Mouse (Mus musculus) hindbrain, embryonic 13.5 days (tissue): Measurements from ENCODE around the gene F2rl3. TPM values are rescaled to one million over a fixed set of nuclear protein-coding genes. Genes with fewer than 3 reads are reported as not detected.

ENCODE experiments used
- ATAC-seq: fragments of 200-750 bp; cut with Nextera tagmentation; 2 replicates; pipeline ENCODE4 v1.8.0; 2017; ENCODE audit warnings: moderate TSS enrichment; ENCODE audit not compliant: low FRiP score
- H3K27ac ChIP-seq: fragments of 300-500 bp; sonication (generic); 2 replicates; pipeline ENCODE4 v1.5.1; 2015; ENCODE audit warnings: inconsistent platforms, mild to moderate bottlenecking, moderate library complexity
- H3K27me3 ChIP-seq: fragments of 300-500 bp; sonication (generic); 2 replicates; pipeline ENCODE4 v1.6.1; 2015; ENCODE audit warnings: mild to moderate bottlenecking, inconsistent platforms
- H3K36me3 ChIP-seq: fragments of 300-500 bp; sonication (generic); 2 replicates; pipeline ENCODE4 v1.6.1; 2015; ENCODE audit warnings: mild to moderate bottlenecking, inconsistent platforms
- H3K4me1 ChIP-seq: fragments of 300-500 bp; sonication (generic); replicated peaks from 2 replicates; pipeline ENCODE4 v1.6.1; 2015; ENCODE audit warnings: inconsistent platforms
- H3K4me2 ChIP-seq: fragments of 300-500 bp; sonication (generic); 2 replicates; pipeline ENCODE4 v1.6.1; 2015; ENCODE audit warnings: inconsistent platforms, mild to moderate bottlenecking, moderate library complexity
- H3K4me3 ChIP-seq: fragments of 300-500 bp; sonication (generic); 2 replicates; pipeline ENCODE4 v1.5.1; 2015; ENCODE audit warnings: mild to moderate bottlenecking, inconsistent platforms
- H3K9ac ChIP-seq: fragments of 300-500 bp; sonication (generic); 2 replicates; pipeline ENCODE4 v1.6.1; 2015; ENCODE audit warnings: mild to moderate bottlenecking, inconsistent platforms
- H3K9me3 ChIP-seq: fragments of 300-500 bp; sonication (generic); 2 replicates; pipeline ENCODE4 v1.6.1; 2016; ENCODE audit warnings: inconsistent platforms
- WGBS: fragments of 180-500 bp; shearing (Covaris S2); methylation state at CpG from one replicate; pipeline ENCODE4 v1.1.7; 2015; 5-methylcytosine and 5-hydroxymethylcytosine counted together
- polyA plus RNA-seq: library from polyadenylated mRNA; unstranded; fragments of >200 nt; fragmentation: Nextera tagmentation; extraction: Ambion mirVana; gene quantifications from 2 replicates; pipeline ENCODE4 v1.2.1, GENCODE M21; 2015

The F2rl3 gene
- 0.40 and 0.56 TPM in 2 replicates for polyA plus RNA-seq

GRCm38 (mm10) chr8:72761322-72762051 is at the start of gene F2rl3:
Gene F2rl3, plus strand, starts transcription at chr8:72761880.
- Histone ChIP-seq H3K4me1 (no peaks in the 10 kb centered on the region), H3K4me2 (no peak within 1 kb of the TSS), H3K9ac (no peak within 1 kb of the TSS), H3K27me3 (no peaks in the 10 kb centered on the region), H3K9me3 (no peaks in the 10 kb centered on the region), H3K36me3 (peaks cover 37% of the 10 kb centered on the region), H3K4me3 (no peak within 1 kb of the TSS), H3K27ac (0 out of 2 replicates have a peak within 1 kb of the TSS, but pooled peaks have one; percentile 18)
- ATAC-seq = no peak
- 85% methylated on average over 7 of the region's 7 CpGs for WGBS

GRCm38 (mm10) chr8:72712569-72712968 is 49.1 kb upstream of the F2rl3 start:
- Histone ChIP-seq H3K27ac (no peak overlapping the region), H3K9me3 (no peaks in the 10 kb centered on the region), H3K4me3 (no peak overlapping the region), H3K4me1 (no peaks in the 10 kb centered on the region), H3K4me2 (no peak overlapping the region), H3K27me3 (no peaks in the 10 kb centered on the region), H3K9ac (no peak overlapping the region), H3K36me3 (no peaks in the 10 kb centered on the region)
- WGBS = 36% methylated on average over 6 of the region's 6 CpGs
- no peak for ATAC-seq

- 90% methylated on average over 5 of the region's 5 CpGs for WGBS
Observed at GRCm38 (mm10) chr8:72716594-72716993, 45.1 kb upstream of the F2rl3 start.

GRCm38 (mm10) chr8:72720541-72720940 is 41.1 kb upstream of the F2rl3 start:
- no peak overlapping the region for H3K4me2 ChIP-seq
- peaks cover 9% of the 10 kb centered on the region for H3K36me3 ChIP-seq
- no peaks in the 10 kb centered on the region for H3K9me3 ChIP-seq
- ATAC-seq = no peak
- H3K9ac ChIP-seq = no peak overlapping the region
- no peak overlapping the region for H3K27ac ChIP-seq
- H3K4me1 ChIP-seq = peaks cover 11% of the 10 kb centered on the region
- 37% methylated on average over 1 of the region's 1 CpGs for WGBS
- no peaks in the 10 kb centered on the region for H3K27me3 ChIP-seq
- no peak overlapping the region for H3K4me3 ChIP-seq

More at GRCm38 (mm10) chr8:72716594-72716993, 45.1 kb upstream of the F2rl3 start:
- no peaks in the 10 kb centered on the region for H3K36me3 ChIP-seq
- no peaks in the 10 kb centered on the region for H3K27me3 ChIP-seq
- H3K4me3 ChIP-seq = no peak overlapping the region
- H3K9me3 ChIP-seq = no peaks in the 10 kb centered on the region
- H3K4me2 ChIP-seq = no peak overlapping the region
- no peaks in the 10 kb centered on the region for H3K4me1 ChIP-seq
- no peak for ATAC-seq
- no peak overlapping the region for H3K9ac ChIP-seq
- H3K27ac ChIP-seq = no peak overlapping the region

GRCm38 (mm10) chr8:72722769-72723650 is 38.7 kb upstream of the F2rl3 start, which contains the start of gene Sin3b:
Gene Sin3b, plus strand, starts transcription at chr8:72723285.
- WGBS = 14% methylated on average over 56 of the region's 56 CpGs

GRCm38 (mm10) chr8:72723651-72724001 is 38.1 kb upstream of the F2rl3 start:
- Histone ChIP-seq H3K4me3 (peak overlapping the region; percentile 97), H3K36me3 (peaks cover 40% of the 10 kb centered on the region), H3K4me2 (peak overlapping the region; percentile 85), H3K27ac (no peak overlapping the region), H3K9ac (peak overlapping the region; percentile 95), H3K4me1 (peaks cover 24% of the 10 kb centered on the region), H3K27me3 (no peaks in the 10 kb centered on the region), H3K9me3 (no peaks in the 10 kb centered on the region)
- ATAC-seq = peak; percentile 53
- 1% methylated on average over 30 of the region's 30 CpGs for WGBS

More at GRCm38 (mm10) chr8:72722769-72723650, 38.7 kb upstream of the F2rl3 start, which contains the start of gene Sin3b:
- Histone ChIP-seq H3K36me3 (peaks cover 34% of the 10 kb centered on the region), H3K4me1 (peaks cover 18% of the 10 kb centered on the region), H3K27ac (peak within 1 kb of the TSS; percentile 67), H3K27me3 (no peaks in the 10 kb centered on the region), H3K9me3 (no peaks in the 10 kb centered on the region), H3K4me2 (peak within 1 kb of the TSS; percentile 85), H3K9ac (peak within 1 kb of the TSS; percentile 95), H3K4me3 (peak within 1 kb of the TSS; percentile 97)
- ATAC-seq = peak; percentile 99

GRCm38 (mm10) chr8:72728636-72729035 is 33.0 kb upstream of the F2rl3 start:
- H3K4me3 ChIP-seq = no peak overlapping the region
- H3K27me3 ChIP-seq = no peaks in the 10 kb centered on the region
- H3K36me3 ChIP-seq = peaks cover 88% of the 10 kb centered on the region
- H3K27ac ChIP-seq = no peak overlapping the region
- no peak overlapping the region for H3K4me2 ChIP-seq
- 80% methylated on average over 1 of the region's 1 CpGs for WGBS
- ATAC-seq = no peak
- no peaks in the 10 kb centered on the region for H3K9me3 ChIP-seq
- H3K9ac ChIP-seq = no peak overlapping the region
- H3K4me1 ChIP-seq = peaks cover 31% of the 10 kb centered on the region

GRCm38 (mm10) chr8:72735001-72735400 is 26.7 kb upstream of the F2rl3 start:
- no peaks in the 10 kb centered on the region for H3K27me3 ChIP-seq
- no peaks in the 10 kb centered on the region for H3K4me1 ChIP-seq
- peaks cover 99% of the 10 kb centered on the region for H3K36me3 ChIP-seq
- no peak overlapping the region for H3K27ac ChIP-seq
- no peak overlapping the region for H3K4me2 ChIP-seq
- WGBS = 88% methylated on average over 5 of the region's 5 CpGs
- no peak for ATAC-seq
- H3K4me3 ChIP-seq = no peak overlapping the region
- H3K9ac ChIP-seq = no peak overlapping the region
- no peaks in the 10 kb centered on the region for H3K9me3 ChIP-seq

- Histone ChIP-seq H3K27ac (no peak overlapping the region), H3K4me2 (no peak overlapping the region), H3K27me3 (no peaks in the 10 kb centered on the region), H3K9me3 (no peaks in the 10 kb centered on the region), H3K4me1 (no peaks in the 10 kb centered on the region), H3K36me3 (peaks cover 97% of the 10 kb centered on the region), H3K4me3 (no peak overlapping the region), H3K9ac (no peak overlapping the region)
- no peak for ATAC-seq
Observed at GRCm38 (mm10) chr8:72736868-72737267, 24.8 kb upstream of the F2rl3 start.

- H3K4me3 ChIP-seq = no peak overlapping the region
- no peak overlapping the region for H3K27ac ChIP-seq
- H3K36me3 ChIP-seq = peaks cover 100% of the 10 kb centered on the region
- 49% methylated on average over 5 of the region's 5 CpGs for WGBS
- no peak overlapping the region for H3K9ac ChIP-seq
- no peak overlapping the region for H3K4me2 ChIP-seq
- no peaks in the 10 kb centered on the region for H3K9me3 ChIP-seq
- no peaks in the 10 kb centered on the region for H3K27me3 ChIP-seq
- no peaks in the 10 kb centered on the region for H3K4me1 ChIP-seq
- ATAC-seq = peak; percentile 44; the same call in 1 of the 2 replicates
Observed at GRCm38 (mm10) chr8:72746061-72746460, 15.6 kb upstream of the F2rl3 start.

- Histone ChIP-seq H3K36me3 (peaks cover 98% of the 10 kb centered on the region), H3K4me1 (no peaks in the 10 kb centered on the region), H3K27me3 (no peaks in the 10 kb centered on the region), H3K27ac (no peak overlapping the region), H3K4me2 (no peak overlapping the region), H3K9me3 (no peaks in the 10 kb centered on the region), H3K9ac (no peak overlapping the region), H3K4me3 (no peak overlapping the region)
- ATAC-seq = no peak
- 95% methylated on average over 26 of the region's 26 CpGs for WGBS
Observed at GRCm38 (mm10) chr8:72749846-72750245, 11.8 kb upstream of the F2rl3 start.

GRCm38 (mm10) chr8:72750266-72750665 is 11.4 kb upstream of the F2rl3 start:
- Histone ChIP-seq H3K9me3 (no peaks in the 10 kb centered on the region), H3K4me2 (no peak overlapping the region), H3K4me3 (no peak overlapping the region), H3K27me3 (no peaks in the 10 kb centered on the region), H3K36me3 (peaks cover 95% of the 10 kb centered on the region), H3K4me1 (no peaks in the 10 kb centered on the region), H3K27ac (no peak overlapping the region), H3K9ac (no peak overlapping the region)
- 97% methylated on average over 6 of the region's 6 CpGs for WGBS
- no peak for ATAC-seq
